Mouse (Mus musculus) hindbrain, embryonic 16.5 days (tissue): ENCODE results near the gene Rybp. TPM values are rescaled to one million over a fixed set of nuclear protein-coding genes. Genes with fewer than 3 reads are reported as not detected.

Experiments
- ATAC-seq: fragments of 200-750 bp; cut with Nextera tagmentation; 2 replicates; pipeline ENCODE4 v1.8.0; 2017; ENCODE audit warnings: moderate TSS enrichment, moderate library complexity
- H3K27ac ChIP-seq: fragments of 300-500 bp; sonication (generic); 2 replicates; pipeline ENCODE4 v1.5.1; 2014; ENCODE audit warnings: low read depth, mild to moderate bottlenecking, control low read depth, low read length, moderate library complexity
- H3K27me3 ChIP-seq: fragments of 300-500 bp; sonication (generic); replicated peaks from 2 replicates; pipeline ENCODE4 v1.6.1; 2014; ENCODE audit warnings: low read length; ENCODE audit not compliant: control insufficient read depth, insufficient read depth
- H3K36me3 ChIP-seq: fragments of 300-500 bp; sonication (generic); 2 replicates; pipeline ENCODE4 v1.6.1; 2014; ENCODE audit warnings: mild to moderate bottlenecking, low read length, moderate library complexity, mixed read lengths; ENCODE audit not compliant: control insufficient read depth, insufficient read depth
- H3K4me1 ChIP-seq: fragments of 300-500 bp; sonication (generic); 2 replicates; pipeline ENCODE4 v1.6.1; 2014; ENCODE audit warnings: low read depth, low read length; ENCODE audit not compliant: control insufficient read depth, insufficient read depth
- H3K4me2 ChIP-seq: fragments of 300-500 bp; sonication (generic); 2 replicates; pipeline ENCODE4 v1.6.1; 2014; ENCODE audit warnings: mild to moderate bottlenecking, low read length, control low read depth, moderate library complexity
- H3K4me3 ChIP-seq: fragments of 300-500 bp; sonication (generic); 2 replicates; pipeline ENCODE4 v1.5.1; 2014; ENCODE audit warnings: mild to moderate bottlenecking, low read length, control low read depth, moderate library complexity
- H3K9ac ChIP-seq: fragments of 300-500 bp; sonication (generic); 2 replicates; pipeline ENCODE4 v1.6.1; 2014; ENCODE audit warnings: low read depth, mild to moderate bottlenecking, control low read depth, low read length, moderate library complexity
- H3K9me3 ChIP-seq: fragments of 300-500 bp; sonication (generic); 2 replicates; pipeline ENCODE4 v1.6.1; 2014; ENCODE audit warnings: mild to moderate bottlenecking, low read length, moderate library complexity; ENCODE audit not compliant: control insufficient read depth
- WGBS: fragments of 180-500 bp; shearing (Covaris S2); extraction: QIAGEN DNeasy Blood & Tissue Kit; methylation state at CpG from one replicate; pipeline ENCODE4 v1.1.7; 2014; 5-methylcytosine and 5-hydroxymethylcytosine counted together
- polyA plus RNA-seq: library from polyadenylated mRNA; unstranded; fragments of >200 nt; fragmentation: Nextera tagmentation; extraction: Ambion mirVana; gene quantifications from 2 replicates; pipeline ENCODE4 v1.2.1, GENCODE M21; 2015

Gene Rybp
- polyA plus RNA-seq, 1 experiment from 2014 or later = 14.2 TPM

DNA sequence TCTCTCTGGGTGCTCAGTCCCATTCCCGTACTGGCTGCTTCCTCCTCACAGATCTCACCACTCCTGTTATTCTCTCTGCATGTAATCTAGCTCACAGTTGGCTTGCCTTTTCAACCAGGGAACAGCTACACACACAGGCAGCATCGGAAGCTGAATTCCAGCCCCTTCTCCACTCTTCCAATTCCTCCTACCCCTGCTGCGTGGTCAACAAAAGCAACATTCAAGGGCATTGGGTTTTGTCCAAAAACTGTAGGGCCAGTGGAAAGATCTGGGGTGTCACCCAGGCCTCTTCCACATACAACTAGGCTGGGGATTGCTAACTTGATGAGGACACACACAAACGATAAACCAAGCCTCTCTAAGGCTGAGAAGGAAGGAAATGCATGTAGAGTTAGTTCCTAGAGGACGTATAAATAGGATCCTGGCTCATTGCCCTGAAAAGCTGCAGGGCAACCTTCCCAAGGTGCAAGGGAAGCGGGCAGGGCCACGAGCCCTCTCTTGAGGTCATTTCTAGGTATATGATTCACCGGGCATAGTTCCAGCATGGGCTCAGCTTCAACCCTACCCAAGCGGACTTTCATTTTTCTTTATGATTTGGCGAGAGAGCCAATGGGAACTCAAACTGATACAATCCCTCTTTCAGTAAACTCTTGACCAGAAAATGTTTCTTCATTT lies 36.6 kb upstream of the Rybp start:
- no peak overlapping the region for H3K4me3 ChIP-seq
- H3K9me3 ChIP-seq = no peaks in the 10 kb centered on the region
- H3K9ac ChIP-seq = no peak overlapping the region
- H3K4me2 ChIP-seq = no peak overlapping the region
- no peaks in the 10 kb centered on the region for H3K36me3 ChIP-seq
- H3K27me3 ChIP-seq = no peaks in the 10 kb centered on the region
- H3K27ac ChIP-seq = no peak overlapping the region
- ATAC-seq = peak; percentile 40; the same call in 1 of the 2 replicates
- WGBS = 71% methylated on average over 10 of the region's 10 CpGs
- peaks cover 5% of the 10 kb centered on the region; the same call in 1 of the 2 replicates for H3K4me1 ChIP-seq

DNA sequence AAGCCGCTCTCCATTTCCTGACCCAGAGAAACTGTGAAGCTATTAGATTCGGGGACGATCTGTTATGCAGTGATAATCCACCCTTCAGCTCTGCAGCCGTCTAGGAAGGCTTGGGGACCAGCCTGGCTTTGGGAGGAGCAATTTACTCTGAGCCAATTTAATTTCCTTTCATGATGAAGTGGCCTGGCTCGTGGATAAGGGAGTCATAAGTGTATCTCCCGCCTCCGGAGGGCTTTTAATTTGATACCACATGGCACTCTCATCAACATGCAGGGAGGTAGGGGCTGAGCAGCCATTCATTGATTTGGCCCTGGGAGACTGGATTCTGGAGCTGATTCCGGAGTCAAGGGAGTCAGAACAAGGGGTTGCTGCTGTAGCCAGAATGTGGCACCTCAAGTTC lies 35.3 kb upstream of the Rybp start:
- Histone ChIP-seq H3K9me3 (no peaks in the 10 kb centered on the region), H3K27me3 (no peaks in the 10 kb centered on the region), H3K27ac (no peak overlapping the region), H3K4me3 (no peak overlapping the region), H3K4me1 (peaks cover 5% of the 10 kb centered on the region; the same call in 1 of the 2 replicates), H3K36me3 (no peaks in the 10 kb centered on the region), H3K9ac (no peak overlapping the region), H3K4me2 (no peak overlapping the region)
- 28% methylated on average over 8 of the region's 8 CpGs for WGBS
- ATAC-seq = 0 out of 2 replicates have a peak, but pooled peaks have one; percentile 30

DNA sequence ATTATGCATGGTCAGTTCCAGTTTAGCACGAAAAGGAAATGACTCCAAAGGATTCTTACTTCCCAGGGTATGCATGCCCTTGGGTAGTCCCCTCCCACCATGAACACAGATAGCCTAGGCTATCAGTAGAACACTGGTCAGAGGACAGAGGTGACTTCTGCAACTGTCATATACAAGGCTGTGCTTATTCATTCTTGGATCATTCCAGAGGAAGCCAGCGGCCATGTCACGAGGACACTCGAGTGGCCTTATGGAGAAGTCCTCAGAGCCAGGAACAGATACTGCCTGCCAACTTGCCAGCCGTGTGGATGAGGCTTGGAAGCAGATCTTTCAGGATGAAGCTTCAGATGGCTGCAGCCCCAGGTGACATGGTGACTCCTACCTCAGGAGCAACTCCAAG lies 34.9 kb upstream of the Rybp start:
- Histone ChIP-seq H3K27ac (no peak overlapping the region), H3K4me3 (no peak overlapping the region), H3K4me1 (peaks cover 5% of the 10 kb centered on the region; the same call in 1 of the 2 replicates), H3K9ac (no peak overlapping the region), H3K9me3 (no peaks in the 10 kb centered on the region), H3K4me2 (no peak overlapping the region), H3K27me3 (no peaks in the 10 kb centered on the region), H3K36me3 (no peaks in the 10 kb centered on the region)
- no peak for ATAC-seq
- 81% methylated on average over 5 of the region's 5 CpGs for WGBS

DNA sequence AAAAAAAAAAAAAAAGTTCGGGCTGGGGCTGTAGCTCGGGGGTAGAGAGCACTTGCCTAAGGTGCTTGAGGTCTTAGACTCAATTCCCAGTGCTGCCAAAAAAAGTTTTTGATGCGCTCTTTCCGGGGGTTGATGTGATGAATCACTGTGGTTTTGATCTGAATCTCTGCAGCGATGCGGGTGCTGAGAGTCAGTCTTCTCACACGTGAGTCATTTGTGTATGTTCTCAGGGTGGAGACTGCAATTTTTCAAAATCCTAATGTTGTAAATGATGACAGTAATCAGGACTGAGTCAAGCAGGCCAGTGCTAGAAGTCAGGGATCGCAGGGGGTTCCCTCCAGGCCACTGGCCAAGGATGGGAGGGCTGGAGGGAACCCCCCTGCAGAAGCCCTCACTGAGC lies 26.9 kb upstream of the Rybp start:
- Histone ChIP-seq H3K4me3 (no peak overlapping the region), H3K9ac (no peak overlapping the region), H3K9me3 (no peaks in the 10 kb centered on the region), H3K4me1 (no peaks in the 10 kb centered on the region), H3K36me3 (no peaks in the 10 kb centered on the region), H3K4me2 (no peak overlapping the region), H3K27me3 (no peaks in the 10 kb centered on the region), H3K27ac (no peak overlapping the region)
- WGBS = 68% methylated on average over 8 of the region's 8 CpGs
- no peak for ATAC-seq

DNA sequence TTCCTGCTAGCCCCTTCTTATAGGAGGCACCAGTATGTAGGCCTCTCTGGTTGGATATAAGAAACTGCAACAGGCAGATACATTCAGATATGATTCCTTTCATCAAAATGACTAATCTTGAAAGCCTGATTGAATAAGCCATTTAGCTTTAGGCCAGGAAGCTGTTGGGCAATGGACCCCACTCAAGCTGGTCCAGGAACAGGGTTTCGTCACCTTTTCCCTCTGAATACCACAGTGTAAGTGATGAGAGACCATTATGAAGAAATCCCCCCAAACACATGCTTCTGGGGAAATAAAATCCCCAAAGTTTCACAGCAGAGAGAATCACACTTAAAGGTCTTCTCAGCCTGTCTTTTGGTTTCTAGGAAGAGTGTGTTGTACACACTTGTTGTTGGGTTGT lies 23.9 kb upstream of the Rybp start:
- 89% methylated on average over 1 of the region's 1 CpGs for WGBS
- Histone ChIP-seq H3K4me1 (no peaks in the 10 kb centered on the region), H3K27ac (no peak overlapping the region), H3K4me3 (no peak overlapping the region), H3K4me2 (no peak overlapping the region), H3K36me3 (no peaks in the 10 kb centered on the region), H3K9ac (no peak overlapping the region), H3K27me3 (no peaks in the 10 kb centered on the region), H3K9me3 (no peaks in the 10 kb centered on the region)
- no peak for ATAC-seq

DNA sequence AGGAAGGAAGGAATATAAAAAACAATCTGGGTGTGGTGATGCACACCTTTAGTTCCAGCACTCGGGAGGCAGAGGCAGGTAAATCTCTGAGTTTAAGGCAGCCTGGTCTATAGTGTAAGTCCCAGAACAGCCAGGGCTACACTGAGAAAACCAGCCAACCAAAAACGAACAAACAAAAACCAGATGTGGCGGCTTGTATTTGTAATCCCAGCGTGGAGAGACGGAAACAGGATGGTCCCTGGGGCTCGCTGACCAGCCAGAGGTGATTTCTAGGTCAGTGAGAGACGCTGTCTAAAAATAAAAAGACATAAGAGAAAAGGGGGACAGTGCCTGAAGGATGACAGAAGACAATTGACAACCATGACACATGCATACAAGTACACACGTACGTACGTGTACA lies 17.5 kb upstream of the Rybp start:
- Histone ChIP-seq H3K27me3 (no peaks in the 10 kb centered on the region; the same call in 1 of the 2 replicates), H3K9me3 (no peaks in the 10 kb centered on the region), H3K4me3 (no peak overlapping the region), H3K27ac (no peak overlapping the region), H3K36me3 (no peaks in the 10 kb centered on the region), H3K9ac (no peak overlapping the region), H3K4me2 (no peak overlapping the region), H3K4me1 (no peaks in the 10 kb centered on the region)
- WGBS = 81% methylated on average over 10 of the region's 10 CpGs
- no peak for ATAC-seq

DNA sequence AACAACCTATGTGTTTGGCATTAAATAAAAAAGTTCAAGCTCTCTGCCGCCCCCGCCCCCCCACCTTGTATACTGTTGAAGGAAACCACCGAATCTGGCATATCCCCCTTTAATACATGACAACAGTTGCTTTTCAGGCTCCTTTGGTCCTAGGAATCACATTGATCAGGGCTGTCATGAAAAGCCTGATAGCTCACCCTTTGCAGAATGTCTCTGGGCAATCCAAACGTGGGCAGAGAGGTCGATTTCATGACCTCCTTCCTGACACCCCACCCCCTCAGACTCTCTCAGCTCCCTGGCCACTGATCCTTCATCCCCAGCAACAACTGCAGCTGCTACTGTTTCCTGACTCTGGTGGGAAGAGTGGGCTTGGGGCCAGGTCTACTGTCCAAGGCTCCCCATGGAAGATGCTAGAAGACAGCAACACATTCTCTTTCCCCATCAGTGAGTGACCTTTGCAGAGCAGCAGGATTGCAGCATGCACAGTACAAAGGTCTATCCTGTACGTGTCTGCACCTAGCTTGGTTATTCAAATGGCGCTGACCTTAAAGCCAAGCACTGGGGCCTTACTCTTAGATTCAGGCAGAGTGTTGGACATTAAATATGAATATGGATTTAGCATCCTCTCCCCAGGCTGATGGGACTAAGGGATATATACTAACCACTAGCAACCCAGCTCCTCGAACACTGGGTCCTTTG lies 14.3 kb upstream of the Rybp start:
- WGBS = 58% methylated on average over 8 of the region's 8 CpGs
- no peak overlapping the region for H3K4me2 ChIP-seq
- ATAC-seq = no peak

DNA sequence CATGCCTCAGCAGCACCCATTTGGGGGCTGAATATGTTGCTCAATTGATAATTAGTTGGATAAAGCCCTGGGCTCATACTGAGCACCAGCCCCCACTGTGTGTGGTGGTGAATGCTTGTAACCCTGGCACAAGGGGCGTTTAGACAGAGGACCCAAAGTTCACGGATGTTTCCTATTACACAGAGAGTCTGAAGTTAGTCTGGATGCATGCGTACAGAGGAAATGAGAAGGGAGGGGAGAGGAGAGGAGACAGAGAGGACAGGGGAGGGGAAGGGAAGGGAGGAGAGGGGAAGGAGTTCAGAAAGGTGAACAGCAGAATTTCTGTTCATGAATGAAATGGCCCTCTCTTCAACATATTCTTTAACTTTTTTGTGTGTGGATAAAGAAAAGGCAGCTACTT lies 13.5 kb upstream of the Rybp start:
- Histone ChIP-seq H3K4me3 (no peak overlapping the region), H3K4me1 (no peaks in the 10 kb centered on the region), H3K27ac (no peak overlapping the region), H3K27me3 (no peaks in the 10 kb centered on the region; the same call in 1 of the 2 replicates), H3K36me3 (no peaks in the 10 kb centered on the region), H3K9me3 (no peaks in the 10 kb centered on the region), H3K4me2 (no peak overlapping the region), H3K9ac (no peak overlapping the region)
- no peak for ATAC-seq
- 35% methylated on average over 3 of the region's 3 CpGs for WGBS

More for the DNA sequence above, 14.3 kb upstream of the Rybp start:
- Histone ChIP-seq H3K4me1 (no peaks in the 10 kb centered on the region), H3K36me3 (no peaks in the 10 kb centered on the region), H3K27ac (no peak overlapping the region), H3K4me3 (no peak overlapping the region), H3K27me3 (no peaks in the 10 kb centered on the region; the same call in 1 of the 2 replicates), H3K9ac (no peak overlapping the region), H3K9me3 (no peaks in the 10 kb centered on the region)

DNA sequence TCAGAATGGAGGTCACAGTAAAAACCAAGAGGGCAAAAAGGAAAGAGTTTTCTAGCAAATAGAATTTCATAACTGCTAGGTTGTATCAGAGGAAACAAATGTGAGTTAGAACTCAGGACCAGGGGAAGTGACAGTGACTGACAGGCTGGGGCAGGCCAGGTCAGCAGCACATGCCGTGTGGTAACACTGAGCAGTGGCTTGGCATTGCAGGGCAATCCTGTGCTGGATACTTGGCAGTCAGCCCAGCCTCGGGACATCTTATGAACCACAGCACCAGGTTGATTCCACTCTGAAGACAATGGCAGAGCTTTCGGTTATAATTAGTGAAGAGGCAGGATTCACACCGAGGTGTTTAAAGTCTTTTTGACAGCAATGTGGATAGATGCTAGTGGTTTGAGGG lies 11.7 kb upstream of the Rybp start:
- Histone ChIP-seq H3K27ac (no peak overlapping the region), H3K4me3 (no peak overlapping the region), H3K27me3 (no peaks in the 10 kb centered on the region; the same call in 1 of the 2 replicates), H3K4me1 (no peaks in the 10 kb centered on the region), H3K9ac (no peak overlapping the region), H3K4me2 (no peak overlapping the region), H3K36me3 (no peaks in the 10 kb centered on the region), H3K9me3 (no peaks in the 10 kb centered on the region)
- no peak for ATAC-seq
- 38% methylated on average over 4 of the region's 4 CpGs for WGBS
